Mouse (Mus musculus): Measurements from ENCODE around the gene 1110008P14Rik.

1110008P14Rik gene

DNA sequence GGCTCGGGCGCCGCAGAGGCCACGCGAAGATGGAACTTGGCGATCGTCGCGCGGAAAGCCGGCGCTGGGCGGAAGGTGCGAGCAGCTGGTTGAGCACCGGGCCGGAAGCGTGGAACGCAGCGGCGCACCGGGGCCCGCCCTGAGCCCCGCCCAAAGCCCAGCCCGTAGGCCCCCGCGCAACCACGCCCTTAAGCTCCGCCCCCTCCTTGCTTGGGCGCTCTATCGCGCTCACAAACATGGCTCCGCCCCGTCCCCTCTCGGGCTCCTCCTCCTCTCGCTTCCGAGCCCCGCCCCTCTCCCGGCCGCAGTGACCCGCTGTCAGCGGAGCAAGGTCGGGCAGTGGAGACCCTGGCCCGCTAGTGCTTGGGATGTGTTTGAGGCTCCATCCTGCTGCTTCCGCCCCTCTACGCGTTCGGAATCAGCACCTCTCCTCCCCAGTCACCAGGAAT lies at the start of gene 1110008P14Rik:
Gene 1110008P14Rik (minus strand): TSS at position 164 of the 449 bp plus-strand sequence.
- DNase-seq (ENCODE audit: low read depth) = peak; percentile 98

DNA sequence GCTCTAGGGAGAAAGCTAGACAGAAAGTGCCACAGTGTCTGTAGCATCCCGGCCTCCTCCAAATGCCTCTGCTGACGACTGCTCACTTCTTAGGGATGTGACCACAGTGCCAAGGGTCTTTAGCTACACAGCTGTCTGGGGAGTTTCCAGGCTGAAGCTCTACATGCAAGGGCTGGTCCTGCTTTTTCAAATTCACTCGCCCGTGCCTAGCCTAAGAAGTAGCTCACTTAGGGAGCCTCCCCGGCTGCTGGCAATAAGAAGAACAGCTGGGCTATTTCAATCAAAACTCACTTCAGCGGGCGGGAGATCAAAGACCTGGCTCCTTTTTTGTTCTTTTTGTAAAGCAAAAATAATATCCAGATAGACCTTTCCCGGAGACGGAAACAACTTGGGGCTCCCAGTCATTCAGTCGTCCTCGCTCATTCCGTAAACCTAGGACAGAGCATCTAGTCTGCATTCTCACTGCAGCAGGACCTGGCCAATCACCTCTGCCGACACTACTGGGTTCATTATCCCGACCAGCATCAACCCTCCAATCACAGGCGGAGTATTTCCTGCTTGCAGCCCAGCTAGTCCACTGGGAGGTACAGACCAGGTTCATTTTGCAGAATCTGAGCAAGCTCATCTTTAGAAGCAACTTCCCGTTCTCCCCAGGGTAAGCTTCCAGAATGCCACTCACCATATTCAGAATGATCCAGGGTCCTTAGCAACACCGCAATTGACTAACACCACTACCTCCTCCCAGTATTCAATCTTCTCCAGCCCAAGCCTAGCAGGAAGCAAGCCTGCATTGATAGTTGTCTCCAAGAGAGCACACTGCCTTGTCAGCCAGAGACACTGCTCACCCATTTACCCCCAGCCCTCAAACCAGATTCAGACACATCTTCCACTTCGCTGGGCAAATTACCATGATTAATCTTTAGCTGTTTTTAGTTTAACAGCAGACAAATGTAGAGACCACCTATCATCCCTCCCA lies 49.3 kb upstream of the 1110008P14Rik start:
- no peak for DNase-seq (ENCODE audit: low read depth)

DNA sequence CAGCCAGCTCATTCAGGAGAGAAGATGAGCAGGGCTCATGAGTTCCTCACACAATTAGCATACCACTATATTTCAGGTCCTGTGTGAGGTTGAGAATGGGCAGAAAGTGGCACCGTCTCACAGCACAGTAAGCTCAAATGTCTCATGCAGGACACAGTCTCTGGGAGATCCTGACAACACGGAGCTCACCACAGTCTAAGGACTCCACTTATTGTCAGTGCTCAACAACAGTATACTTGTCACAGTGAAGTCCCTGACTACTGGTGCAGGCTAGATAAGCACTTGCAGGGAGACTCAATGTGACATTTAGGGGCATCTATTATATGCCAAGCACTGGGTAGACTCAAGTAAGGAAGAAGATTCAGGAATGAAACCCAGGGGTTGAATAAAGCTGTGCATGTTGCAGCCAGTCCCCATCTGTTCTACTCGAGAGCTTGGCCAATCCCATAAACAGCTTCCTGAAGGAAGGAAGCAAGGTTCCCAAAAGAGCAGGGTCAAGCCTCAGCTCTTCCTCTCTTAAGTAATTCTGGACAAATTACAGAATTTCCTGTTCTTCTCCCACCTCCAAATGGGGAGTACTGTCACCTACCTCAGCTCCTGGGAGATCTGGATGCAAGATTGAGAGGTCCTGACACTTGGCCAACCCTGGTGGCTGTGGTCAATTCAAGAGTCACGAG lies 47.6 kb upstream of the 1110008P14Rik start:
- no peak for DNase-seq (ENCODE audit: low read depth)

DNA sequence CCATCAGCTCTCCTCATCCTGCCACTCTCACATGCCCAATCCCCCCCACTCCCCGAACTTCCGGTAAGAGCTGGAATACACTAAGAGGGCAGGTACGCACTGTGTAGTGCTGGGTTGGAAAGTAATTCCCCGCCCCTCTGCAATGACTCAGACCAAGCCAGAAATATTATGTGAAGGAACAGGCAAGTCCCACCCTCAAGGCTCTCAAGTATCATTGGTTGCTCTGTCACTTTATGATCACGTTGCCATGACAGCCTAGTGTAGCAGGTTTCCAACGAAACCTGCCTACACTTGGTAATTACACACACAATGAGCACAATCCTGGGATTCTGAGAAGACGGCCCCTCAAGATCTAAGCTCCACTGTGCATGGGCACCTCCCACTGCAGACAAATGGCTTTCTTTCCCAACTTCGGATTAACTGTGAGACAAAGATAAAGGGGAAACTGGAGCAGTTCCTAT lies 46.6 kb upstream of the 1110008P14Rik start:
- DNase-seq (ENCODE audit: low read depth) = peak; percentile 52

DNA sequence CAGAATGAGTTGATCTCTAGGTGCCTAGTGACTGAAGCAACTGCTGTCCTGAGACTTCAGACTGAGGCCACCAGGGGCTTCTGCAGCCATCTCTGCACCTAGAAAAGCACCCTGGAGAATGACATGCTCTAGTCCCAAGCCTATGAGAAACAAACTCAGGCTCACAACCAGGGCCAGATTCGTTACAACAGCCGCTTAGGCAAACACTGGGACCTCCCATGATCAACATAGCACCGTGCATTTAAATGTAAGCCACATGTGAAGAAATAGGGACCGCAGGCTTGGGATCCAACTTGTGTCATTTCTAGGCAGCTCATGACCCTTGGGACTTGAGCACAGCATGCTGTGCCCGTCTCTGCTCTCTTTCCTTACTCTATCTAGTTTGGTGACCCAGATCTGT lies 46.0 kb upstream of the 1110008P14Rik start:
- DNase-seq (ENCODE audit: low read depth) = no peak

DNA sequence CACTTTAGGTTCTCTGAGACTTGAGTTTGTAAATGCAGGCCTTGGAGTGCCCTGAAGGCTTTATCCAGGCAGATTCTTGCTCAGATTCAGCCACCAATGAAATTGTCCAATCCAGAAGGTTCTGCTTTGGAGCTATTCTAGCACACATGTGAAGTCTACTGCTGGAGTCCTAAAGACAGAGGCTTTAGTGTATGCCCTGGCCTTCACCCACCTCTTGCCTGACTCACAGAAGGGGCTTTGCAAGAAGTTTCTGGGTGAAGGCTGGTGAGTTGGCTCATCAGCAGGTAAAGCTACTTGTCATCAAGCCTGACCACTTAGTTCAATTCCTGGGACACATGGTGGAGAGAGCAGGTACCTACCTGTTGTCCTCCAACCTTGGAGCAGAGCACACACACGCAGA lies 44.4 kb upstream of the 1110008P14Rik start:
- no peak for DNase-seq (ENCODE audit: low read depth)

DNA sequence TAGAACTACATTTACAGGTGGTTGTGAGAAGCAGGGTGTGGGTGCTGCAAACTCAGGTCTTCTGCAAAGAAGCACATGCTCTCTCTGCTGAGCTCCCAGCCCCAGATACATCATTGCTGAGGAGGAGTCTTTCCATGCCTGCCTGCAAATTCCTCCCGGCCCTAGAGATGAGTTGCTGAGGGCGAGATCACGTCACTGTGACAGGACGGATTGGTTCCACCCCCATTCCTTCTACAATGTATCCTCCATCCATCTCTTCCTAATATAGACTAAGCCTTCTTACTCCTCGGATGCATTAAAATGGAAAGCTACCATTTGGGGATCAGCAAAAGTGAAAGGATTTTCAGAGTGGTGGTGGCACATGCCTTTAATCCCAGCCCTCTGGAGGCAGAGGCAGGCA lies 43.8 kb upstream of the 1110008P14Rik start:
- no peak for DNase-seq (ENCODE audit: low read depth)

DNA sequence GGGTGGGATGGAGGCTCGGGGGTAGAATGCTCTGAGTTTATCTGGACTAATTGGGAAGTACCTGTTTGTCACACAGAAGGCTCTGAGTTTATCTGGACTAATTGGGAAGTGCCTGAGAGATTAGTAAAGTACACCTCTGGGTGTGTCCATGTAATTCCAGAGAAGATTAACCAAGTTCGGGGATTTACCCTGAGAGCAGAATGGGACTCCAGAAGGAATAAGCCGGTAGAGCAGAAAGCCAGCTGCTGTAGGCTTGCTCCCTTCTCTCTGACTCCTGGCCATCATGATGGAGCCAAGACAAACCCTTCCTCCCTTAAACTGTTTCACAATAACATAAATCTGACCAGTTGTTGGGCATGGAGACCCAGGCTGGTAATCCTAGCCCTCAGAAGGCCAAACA lies 43.1 kb upstream of the 1110008P14Rik start:
- no peak for DNase-seq (ENCODE audit: low read depth)

DNA sequence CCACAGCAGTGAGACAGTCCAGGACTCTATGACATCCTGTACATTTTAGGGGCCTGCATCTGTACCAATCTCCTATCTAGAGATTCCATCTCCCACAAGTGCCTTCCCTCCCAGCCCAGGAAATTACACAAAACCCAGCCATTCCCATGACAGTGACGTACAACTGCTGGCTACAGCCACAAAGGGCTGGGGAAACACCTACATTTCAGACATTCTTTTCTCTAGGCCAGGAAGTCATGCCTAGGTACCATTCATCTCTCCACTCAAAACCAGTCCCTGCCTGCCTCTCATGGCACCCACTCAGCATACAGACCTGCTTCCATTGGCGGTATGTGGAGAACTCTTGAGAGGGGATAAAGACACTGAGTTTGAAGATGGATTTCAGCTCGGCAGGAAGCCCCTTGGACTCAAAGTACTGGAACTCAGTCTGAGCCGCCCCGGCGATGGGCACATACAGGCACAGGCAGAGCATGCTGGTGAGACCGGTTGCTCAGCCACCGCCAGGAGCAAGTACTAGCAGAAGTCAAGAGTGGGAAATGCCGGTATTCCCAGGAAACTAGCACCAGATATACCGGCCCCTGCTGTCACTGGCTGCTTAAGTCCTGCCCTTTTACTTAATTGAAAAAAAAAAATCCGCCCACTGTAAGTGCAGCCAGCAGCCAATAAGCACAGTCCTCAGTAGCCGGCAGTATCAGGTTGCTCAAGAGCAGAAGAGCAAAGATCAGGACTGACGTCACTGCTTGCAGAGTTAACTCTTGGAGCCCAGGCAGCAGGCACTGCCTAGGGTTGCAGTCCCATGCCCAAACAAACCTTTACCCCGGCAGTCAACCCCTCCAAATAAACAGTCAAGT lies 42.0 kb upstream of the 1110008P14Rik start:
- peak; percentile 74 for DNase-seq (ENCODE audit: low read depth)

DNA sequence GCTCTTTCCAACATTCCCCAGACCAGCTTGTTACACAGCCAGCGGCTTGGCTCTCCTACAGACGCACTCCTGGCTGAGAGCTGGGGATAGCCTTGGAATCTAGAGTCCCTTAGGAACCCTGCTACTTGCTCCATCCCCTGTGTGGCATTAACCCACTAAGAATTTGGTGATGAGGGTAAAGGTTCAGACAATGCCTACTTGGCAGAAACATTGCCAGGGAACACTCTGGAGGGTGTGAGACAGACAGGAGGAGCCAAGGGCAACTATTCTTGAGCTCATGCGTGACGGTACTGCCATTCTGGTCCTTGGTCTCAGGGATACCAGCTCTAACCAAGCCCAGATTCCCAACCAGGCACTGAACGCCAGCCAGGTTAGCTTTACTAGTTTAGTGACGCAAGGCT lies 40.1 kb upstream of the 1110008P14Rik start:
- no peak for DNase-seq (ENCODE audit: low read depth)

DNA sequence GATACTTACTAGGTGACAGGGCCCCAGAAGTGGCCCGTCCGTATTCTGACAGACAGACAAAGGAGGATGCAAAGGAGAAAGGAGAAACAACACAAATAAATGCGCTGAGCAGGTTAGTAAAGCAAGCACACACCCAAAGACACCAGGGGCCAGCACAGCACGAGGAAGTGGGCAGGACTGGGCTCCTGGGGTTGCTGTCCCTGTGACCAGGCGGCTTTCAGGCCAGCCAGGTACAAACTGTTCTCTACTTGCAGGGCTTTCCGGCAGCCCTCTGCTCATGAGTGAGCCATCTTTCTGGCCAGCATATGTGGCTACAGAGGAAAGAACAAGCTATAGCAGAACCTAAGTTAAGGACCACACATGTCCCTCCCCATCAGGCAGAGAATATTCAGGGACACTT lies 38.9 kb upstream of the 1110008P14Rik start:
- no peak for DNase-seq (ENCODE audit: low read depth)

DNA sequence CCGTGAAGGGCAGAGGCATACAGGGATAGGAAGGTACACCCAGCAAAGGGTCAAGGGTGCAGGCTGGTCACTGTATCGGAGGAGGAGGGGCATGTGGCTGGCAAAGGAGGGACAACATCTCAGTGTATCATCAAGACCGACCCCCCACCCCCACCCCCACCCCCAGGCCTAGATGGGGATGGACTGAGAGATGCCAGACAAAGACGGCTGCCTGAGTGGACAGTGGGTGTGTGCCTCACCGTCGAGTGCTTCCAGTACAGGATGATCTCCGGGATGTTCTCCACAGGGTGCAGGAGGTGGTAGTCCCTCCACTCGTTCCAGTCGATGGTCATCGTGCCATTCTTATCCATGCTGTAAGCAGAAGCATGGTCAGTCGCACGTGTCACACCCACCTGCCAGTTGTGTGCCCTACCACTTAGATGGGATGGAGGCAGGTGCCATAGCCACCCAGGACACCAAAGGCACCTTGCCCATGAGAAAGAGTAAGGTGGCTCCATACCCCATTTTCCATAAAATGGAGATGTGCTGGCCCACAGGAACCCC lies 38.4 kb upstream of the 1110008P14Rik start:
- no peak for DNase-seq (ENCODE audit: low read depth)

DNA sequence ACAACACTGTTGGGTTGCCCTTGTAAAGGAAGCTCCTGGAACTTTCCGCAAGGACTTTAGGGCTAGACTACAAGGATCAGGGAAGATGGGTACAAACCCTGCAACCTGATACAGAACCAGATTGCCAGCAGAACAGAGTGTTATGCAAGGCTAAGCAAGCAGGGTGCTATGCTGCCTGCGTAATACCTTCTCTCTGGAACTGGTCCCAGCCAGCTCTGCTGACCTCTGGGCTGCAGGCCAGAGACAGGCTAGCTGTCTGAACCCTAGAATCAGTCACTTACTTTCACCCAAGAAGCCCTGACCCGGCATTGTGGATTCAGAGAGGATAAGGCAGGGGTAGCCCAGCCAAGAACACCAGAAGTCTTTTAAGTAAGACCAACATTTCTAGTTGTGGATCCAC lies 37.6 kb upstream of the 1110008P14Rik start:
- no peak for DNase-seq (ENCODE audit: low read depth)

DNA sequence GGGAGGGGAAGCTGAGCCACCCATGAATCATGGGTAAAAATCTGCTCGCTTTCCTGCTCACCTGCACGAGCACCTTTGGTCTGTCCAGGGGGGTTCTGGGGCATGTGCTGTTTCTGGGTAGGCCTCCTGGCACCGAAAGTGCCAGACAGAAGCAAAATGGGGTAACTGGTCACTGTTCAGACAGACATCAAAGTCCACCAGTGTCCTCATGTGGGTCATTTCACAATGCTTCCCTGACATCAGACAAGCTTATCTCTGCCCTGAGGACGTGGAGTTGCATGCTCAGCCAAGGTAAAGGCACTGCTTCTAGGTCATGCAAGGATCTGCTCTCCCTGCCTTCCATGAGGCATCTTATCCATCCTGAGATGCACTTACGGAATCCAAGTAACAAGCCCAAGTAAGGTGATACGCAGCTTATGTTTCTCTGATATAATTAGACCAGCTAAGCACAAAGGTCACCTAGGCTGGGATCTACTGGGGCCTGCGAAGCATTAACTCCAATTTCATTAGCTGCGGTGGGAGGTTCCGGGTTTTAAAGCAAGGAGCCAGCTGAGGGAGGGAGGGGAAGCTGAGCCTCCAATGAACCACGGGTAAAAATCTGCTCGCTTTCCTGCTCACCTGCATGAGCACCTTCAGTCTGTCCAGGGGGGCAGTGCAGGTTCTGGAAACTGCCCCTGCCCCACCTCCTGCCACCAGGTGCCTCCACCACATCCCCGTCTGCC lies 36.9 kb upstream of the 1110008P14Rik start:
- DNase-seq (ENCODE audit: low read depth) = no peak

DNA sequence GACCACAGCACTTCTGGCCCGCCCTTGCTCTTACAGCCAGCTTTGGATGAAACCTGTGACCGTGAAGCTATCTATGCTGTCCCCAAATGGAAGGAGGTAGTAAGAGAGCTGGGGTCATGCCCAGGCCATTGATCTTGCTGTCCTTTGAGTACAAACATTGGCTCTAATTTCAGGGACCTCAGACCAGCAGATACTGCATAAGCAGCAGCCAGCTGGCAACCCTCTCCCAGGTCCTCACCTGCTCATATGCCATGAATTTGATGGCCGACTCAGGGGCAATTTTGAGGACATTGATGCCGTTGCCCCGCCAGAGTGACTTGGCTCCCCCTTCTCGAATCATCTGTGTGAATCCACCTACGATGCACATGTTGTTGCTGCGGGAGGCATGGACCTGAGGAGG lies 35.7 kb upstream of the 1110008P14Rik start:
- no peak for DNase-seq (ENCODE audit: low read depth)

DNA sequence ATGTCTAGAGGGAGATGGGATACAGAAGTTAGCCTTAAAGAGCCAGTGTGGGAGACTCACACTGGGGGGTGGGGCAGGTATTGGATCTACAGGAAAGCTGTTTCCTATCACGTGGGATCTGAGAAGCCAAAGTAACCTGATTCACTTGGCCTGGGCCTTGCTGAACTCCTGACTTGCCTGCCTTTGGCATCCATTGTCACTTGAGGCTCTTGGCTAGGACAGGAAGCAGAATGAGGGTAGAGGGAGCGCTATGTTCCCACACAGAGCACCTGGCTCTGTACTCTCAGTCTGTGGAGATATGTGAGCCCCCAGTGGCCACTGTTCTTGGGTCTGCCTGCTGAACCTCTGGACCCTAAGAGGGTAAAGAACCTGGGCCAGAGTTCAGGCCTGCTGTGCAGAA lies 34.8 kb upstream of the 1110008P14Rik start:
- DNase-seq (ENCODE audit: low read depth) = no peak

DNA sequence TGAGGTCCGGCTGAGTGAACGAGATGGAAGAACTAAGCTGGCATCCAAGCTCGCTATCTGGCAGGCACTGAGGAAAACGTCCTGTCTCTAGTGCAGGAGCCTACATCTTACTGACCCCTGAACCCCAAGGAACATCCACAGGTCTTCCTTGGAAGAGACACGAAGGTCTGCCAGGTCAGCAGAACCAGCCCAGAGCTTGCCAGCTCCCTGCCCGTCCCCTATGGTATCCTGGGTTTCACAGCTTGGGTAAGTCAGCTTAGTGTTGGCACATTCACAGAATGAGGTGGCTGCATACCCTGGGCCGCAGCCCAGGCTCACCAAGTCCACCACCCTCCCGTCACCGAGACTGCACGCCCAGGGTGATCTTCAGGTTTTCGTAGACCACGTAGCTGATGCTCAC lies 34.1 kb upstream of the 1110008P14Rik start:
- no peak for DNase-seq (ENCODE audit: low read depth)

DNA sequence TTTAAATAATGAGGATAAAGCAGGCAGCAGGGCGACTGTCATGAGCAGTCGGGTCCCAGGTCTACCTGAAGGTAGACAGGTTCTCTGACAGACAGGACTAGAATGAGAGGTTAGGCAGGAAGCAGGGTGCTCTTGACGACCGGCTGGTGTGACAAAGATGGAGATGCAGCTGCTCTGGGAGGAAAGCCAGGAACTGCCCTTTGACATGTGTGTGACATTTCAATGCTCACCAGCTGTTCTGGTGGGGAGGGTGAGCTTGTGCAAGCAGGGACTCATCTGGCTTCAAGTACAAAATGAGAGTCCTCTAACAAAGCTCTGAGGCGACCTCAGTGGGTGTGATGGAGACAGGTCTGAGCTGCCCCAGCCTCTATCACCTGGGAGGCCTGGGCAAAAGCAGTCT lies 32.2 kb upstream of the 1110008P14Rik start:
- no peak for DNase-seq (ENCODE audit: low read depth)

DNA sequence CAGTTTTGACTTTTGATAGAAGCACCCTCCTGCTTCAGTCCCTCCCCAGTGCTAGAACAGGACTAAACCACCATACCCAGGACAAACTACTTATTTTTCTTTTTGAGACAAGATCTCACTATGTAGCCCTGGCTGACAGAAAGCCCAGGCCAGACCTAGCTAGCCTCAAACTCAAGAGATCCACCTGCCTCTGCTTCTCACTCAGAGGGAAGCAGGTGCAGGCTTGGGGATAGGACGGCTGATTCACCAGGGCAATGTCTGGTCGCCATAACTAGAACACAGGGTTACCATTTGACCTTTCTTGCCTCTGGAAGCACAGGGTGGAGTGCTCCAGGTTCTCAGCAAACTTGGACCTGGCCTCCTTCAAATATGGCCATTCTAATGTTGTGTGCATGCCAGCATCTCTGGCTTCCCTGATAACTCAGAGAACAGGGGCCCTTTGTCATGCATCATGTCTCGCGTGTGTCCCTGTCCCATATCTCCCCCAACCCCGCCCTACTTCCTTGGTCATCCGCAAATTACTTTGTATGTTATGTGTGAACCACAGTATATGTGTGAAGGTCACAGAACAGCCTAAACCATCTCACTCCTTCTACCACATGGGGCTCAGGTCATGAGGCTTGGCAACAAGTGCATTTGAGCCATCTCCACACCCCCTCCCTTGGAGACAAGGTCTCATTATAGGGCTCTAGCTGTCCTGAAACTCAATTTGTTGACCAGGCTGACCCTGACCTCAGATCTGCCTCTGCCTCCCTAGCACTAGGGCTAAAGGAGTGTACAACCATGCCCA lies 31.2 kb upstream of the 1110008P14Rik start:
- no peak for DNase-seq (ENCODE audit: low read depth)

DNA sequence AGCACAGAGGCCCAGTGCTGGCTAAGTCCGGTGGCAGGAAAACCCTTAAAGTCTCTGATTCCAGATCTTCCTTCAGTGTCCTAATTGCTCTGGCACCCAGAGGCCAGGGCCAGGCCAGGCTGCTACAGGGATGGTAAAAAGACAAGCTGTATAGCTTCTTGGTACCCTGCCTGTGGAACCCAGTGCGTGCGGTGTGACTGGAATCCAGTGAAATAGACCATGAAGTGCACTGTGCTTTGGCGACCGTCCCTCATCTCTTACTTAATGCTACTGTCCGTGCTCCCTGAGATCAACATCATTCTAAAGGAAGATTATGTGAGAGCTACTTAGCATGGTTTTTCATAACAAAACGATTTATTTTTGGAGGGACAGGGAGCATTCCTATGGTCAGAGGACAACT lies 29.7 kb upstream of the 1110008P14Rik start:
- DNase-seq (ENCODE audit: low read depth) = no peak

Data from induced T-regulatory cell, adult 2 months (primary cell).